Mouse (Mus musculus) right cerebral cortex, adult 2 months (tissue): Measurements from ENCODE around the gene Fblim1.

ENCODE experiments used
- DNase-seq, 2 experiments: peaks; one replicate each; pipeline ENCODE4 v3.0.0; 2021 to 2022; ENCODE audit warnings: low spot score in 2 of 2

Fblim1 gene

DNA sequence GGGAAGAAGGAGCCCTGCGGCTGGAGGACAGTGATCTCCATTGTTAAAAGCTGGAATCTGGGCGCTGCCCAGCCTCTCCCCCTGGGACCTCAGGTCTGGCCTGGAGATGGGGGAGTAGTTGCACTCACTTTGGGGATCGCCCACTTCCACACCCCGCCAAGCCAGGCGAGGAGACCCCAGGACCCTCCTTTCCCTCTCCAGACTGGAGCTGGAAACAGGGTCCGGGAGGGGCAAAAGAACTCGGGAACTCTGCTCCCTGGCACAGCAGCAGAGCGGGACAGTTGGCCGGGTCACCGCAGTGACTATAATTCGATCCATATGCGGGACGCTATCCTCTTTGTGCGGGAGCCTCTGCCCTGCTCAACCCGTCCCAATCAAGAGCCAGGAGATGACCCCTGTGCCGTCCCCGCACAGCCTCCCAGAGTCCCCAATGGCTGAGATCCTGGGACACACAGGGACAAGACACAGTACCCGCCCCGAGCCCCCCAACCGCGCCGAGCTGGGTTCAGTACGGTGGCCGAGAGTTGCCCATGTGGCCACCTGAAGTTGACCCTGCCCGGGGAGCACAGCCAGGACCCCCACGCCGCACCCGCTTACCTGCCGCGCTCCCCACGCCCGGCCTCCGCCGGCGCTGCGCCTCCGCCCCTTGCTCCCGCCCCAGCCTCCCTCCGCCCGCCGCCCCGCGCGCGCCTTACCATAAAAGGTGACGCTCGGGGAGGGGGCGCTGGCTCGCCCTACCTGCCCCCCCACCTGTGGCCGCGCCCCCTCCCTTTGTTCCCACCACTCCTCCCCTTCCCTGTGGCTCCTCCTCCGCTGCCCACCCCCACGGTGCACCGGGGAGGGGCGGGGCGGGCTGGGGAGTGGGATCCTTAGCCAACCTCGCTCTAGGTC is 6.4 kb downstream of the Fblim1 start:
- no peak for DNase-seq

GRCm38 (mm10) chr4:141598894-141599250 is 7.0 kb downstream of the Fblim1 start:
- no peak for DNase-seq

DNA sequence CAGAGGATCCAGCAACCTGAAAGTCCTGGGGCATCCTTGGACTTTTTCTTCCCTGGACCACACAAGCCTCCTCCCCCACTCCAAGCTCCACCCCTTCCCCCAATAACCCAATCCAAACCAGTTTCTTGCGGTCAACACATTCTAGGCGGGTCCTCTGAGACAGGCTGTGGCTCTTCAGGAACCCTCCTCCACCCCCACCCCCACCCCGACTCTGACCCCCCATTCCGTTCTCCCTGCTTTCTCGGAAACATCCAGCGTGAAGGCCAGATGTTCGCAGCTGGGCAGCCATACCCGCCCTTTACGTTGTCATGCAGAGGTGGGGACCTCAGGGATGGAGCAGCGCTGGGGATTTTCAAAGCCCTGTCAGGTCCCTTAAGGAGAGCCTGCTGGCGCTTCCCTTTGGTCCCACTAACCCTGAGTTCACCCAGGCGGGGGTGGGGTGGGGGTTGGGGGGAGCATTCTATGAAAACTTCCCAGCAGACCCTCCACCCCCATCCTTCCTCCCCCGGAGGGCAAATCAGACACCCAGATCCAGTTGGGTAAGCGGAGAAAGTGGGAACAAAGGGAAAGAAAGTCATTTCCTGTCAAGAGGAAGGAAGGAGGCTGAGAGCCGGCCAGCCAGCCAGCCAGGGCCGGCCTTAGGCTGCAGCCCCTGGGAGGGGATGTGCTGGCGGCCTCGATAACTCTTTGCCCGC is 7.5 kb downstream of the Fblim1 start:
- DNase-seq = no peak

DNA sequence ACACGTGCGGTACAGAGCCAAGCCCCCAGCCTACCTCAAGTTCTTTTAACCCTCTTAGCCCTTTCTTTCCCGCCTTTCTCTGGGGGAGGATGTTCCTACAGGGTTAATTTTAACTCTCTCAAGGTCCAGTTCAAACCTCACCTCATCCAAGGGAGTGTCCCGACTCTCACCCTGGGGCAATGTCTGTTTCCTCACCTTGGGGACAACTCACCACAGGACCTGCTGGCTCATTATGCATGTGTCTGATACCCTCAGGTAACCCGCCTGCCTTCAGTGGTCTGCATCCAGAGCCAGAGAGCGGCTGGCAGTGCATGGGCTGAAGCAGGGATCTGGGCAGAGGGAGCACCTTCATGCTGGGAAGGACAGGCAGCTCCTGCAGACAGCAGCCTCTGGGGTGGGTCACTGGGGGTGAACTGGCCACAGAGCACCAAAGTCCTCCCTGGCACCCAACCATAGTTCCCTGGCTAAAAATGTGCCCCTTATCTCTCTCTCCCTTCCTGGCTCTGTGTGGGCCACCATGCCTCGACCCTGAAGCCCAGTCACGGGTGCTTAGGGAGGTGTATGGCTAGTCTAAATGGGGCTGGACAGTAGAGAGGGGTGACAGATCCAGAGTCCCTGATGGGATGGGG is 9.1 kb downstream of the Fblim1 start:
- no peak for DNase-seq

DNA sequence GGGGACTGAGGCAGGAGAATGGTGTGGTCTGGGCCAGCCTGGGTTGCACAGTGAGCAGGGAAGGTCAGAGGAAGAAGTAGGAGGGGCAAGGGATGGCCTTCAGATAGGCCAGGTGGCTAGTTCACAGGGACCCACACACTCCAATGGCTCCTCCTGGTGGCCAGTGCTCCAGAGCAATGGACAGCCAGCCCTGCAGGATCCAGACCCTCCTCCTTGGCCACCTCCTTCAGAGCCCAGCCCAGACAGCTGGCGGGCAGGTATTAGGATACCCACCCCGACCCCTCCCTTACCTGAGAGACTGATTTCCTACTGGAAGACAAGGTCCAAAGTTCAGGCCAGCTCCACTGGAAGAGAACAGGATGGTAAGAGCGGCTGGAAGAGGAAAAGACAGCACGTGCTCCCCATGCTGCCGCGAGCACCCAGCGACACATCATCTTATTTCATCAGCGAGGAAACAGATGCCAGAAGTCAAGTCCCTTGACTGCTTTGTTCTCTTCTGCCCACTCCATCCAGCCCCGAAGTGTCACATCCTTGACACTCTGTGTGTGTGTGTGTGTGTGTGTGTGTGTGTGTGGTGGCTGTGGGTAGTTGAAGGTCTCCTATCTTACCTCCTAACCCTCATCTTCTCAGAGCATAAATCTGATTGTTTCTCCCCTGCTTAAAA is 10.2 kb downstream of the Fblim1 start:
- no peak for DNase-seq

GRCm38 (mm10) chr4:141595138-141595537 is 10.8 kb downstream of the Fblim1 start:
- DNase-seq = no peak

GRCm38 (mm10) chr4:141591547-141591946 is 14.3 kb downstream of the Fblim1 start:
- DNase-seq = no peak

DNA sequence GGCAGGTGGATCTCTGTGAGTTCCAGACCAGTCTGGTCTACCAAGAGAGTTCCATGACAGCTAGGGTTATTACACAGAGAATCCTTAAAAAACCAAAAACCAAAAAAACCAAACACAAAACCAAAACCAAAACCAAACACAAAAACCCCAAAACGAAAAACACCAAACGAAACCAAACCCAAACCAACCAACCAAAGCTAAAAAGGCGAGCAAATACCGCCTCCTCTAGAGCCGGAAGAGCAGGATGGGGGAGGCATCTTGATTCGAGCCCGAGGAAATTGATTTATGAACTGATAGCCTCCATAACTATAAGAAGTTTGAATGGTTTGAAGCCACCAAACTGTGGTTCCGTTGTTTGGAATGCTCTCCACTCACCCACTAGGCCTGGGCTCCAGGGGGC is 22.0 kb downstream of the Fblim1 start:
- DNase-seq = no peak

GRCm38 (mm10) chr4:141581051-141581450 is 24.8 kb downstream of the Fblim1 start:
- DNase-seq = no peak

GRCm38 (mm10) chr4:141578833-141579232 is 27.1 kb downstream of the Fblim1 start:
- DNase-seq = no peak

- DNase-seq = no peak
Measured at GRCm38 (mm10) chr4:141576877-141577276, 29.0 kb downstream of the Fblim1 start.

DNA sequence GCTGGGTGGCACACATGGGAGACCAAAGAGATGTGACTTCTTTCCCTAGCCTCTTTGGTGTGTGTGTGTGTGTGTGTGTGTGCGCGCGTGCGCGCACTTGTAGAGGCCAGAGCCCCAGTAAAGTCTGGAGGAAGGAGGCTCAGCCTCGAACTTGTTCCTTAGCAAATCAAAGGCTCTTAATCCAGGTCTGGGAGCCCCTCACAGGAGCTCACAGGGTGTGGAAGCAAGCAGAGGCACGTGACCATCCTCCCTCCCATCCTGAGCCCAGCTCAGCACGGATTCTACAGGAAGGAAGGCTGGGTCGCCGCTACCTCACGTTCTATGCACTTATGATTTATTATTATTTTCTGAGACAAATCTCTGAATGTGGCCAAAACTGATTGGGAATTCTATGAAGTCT is 29.5 kb downstream of the Fblim1 start:
- no peak for DNase-seq

GRCm38 (mm10) chr4:141574789-141575702 is 30.9 kb downstream of the Fblim1 start:
- peak; percentile 78 to 89 for DNase-seq

DNA sequence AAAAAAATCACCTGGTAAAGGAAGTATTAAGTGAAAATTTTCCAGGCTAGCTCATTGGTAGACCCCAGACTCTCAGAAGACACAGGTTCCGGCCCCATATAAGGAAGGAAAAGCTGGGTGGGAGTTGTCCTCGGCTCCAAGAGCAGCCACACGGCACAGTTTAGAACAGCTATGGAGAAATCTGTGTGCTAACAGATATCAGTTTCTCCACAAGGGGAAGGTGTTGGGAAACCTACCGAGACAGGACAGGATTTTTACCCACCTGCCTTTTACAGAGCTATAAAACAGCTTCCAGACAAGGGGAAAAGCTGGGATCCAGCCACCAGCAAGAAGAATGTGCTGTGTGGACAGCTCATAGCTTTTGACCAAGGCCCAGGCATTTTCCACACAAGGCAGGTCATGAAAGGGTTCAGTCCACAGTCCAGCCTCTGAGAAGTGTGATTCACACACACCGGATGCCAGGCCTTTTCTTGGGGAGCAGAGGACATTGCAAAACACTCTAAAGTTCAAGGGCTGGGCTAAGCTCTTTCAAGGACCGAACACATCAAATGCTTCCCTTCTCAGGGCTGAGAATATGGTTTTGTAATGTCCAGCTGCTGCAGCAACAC is 32.4 kb downstream of the Fblim1 start:
- DNase-seq = no peak

- DNase-seq = no peak
Measured at GRCm38 (mm10) chr4:141572668-141573358, 33.1 kb downstream of the Fblim1 start.

DNA sequence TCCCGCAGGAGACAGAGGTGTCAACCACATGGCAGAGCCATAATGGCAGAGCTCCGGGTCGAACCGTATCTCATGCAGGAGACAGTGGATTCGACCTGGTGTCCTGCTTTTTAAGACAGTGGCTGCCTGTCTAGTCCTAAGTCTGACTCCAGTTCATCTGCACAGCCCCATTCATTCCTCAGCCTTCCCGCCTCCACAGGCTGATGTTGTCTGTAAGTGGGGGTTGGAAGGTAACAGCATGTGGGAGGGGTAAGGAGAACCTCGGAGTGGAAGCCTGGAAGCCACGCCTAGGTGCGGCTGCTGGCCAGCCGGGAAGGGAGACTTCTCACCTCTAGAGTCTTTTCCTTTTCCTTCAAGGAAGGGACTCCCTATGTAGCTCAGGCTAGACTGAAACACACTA is 34.0 kb downstream of the Fblim1 start:
- no peak for DNase-seq

GRCm38 (mm10) chr4:141571337-141571739 is 34.6 kb downstream of the Fblim1 start:
- no peak for DNase-seq

- no peak for DNase-seq
Measured at GRCm38 (mm10) chr4:141570821-141571220, 35.1 kb downstream of the Fblim1 start.

GRCm38 (mm10) chr4:141570004-141570403 is 35.9 kb downstream of the Fblim1 start:
- DNase-seq = no peak

DNA sequence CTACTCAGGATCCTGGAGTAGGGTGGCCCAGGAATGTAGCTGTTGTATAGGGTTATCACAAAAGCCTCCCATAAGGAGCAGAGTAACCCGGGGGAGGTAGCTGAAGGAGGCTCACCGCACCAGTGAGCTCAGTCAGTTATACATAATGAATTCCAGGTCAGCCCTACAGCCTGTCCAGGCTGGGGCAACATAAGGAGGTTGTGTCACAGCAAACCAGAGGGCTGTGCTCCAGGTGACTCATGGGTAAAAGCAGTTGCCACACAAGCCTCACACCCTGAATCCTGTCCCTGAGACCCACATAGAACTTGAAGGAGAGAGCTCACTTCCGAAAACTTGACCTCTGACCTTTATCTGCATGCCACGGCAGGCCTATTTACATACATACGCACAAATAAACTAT is 36.9 kb downstream of the Fblim1 start:
- no peak for DNase-seq
